Mouse (Mus musculus): Measurements from ENCODE around the gene Gm4303.
"Not testable (repeated sequence)": the region's sequence is repeated elsewhere in the genome, so short reads cannot be mapped to it uniquely, and the experiment has no call there.

Gene Gm4303

DNA sequence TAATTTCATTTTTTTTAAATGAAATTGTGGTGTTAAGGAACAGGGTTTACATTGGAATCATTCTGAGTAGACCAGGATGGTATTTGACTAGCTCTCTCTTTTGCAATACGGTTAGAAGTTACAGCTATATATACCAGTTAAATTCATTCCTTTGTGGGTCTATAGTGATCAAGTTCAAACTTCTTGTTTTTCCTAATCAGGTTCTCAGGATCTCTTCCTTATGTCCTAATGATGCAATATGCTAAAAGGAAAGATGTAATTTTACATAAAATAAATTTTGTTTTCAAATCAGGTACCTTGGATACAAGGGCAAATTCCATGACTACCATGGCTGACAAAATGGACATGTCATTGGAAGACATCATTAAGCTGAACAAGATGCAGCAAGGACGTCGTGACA is at the start of gene Gm4303:
Gm4303 (plus strand) TSS at position 301 of the 400 bp plus-strand sequence.
- not testable (repeated sequence) for H3K9me3 ChIP-seq (ENCODE audit: low read length); H3K4me1 ChIP-seq (replicated peaks; ENCODE audit: low read depth, low read length); H3K4me3 ChIP-seq (replicated peaks; ENCODE audit: low read length); H3K36me3 ChIP-seq (ENCODE audit: insufficient read depth, low read length); H3K27me3 ChIP-seq (ENCODE audit: insufficient read depth, low read length)

DNA sequence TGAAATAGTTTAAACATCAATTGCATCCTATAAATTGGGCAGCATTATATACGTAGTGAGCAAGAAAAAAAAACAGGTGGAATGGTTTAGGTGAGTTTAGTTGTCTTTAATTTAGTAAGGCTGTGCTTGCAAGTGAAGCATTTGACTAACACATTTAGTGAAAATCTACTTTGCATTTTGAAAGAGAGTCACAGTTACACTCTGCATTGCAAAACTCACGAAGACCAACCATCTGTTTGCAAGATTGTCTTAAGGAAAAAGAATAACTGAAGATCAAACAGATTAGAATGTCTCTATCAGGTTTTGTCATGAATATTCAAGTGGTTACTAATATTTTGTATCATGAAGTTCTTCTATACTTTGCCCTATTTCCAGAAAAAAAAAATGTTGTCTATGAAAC is 49.7 kb upstream of the Gm4303 start:
- no peaks in the 10 kb centered on the region for H3K4me1 ChIP-seq (replicated peaks; ENCODE audit: low read depth, low read length)
- H3K27me3 ChIP-seq (ENCODE audit: insufficient read depth, low read length): no peaks in the 10 kb centered on the region
- H3K9me3 ChIP-seq (ENCODE audit: low read length): no peaks in the 10 kb centered on the region
- no peaks in the 10 kb centered on the region for H3K36me3 ChIP-seq (ENCODE audit: insufficient read depth, low read length)
- TF ChIP-seq NANOG (IDR thresholded peaks at IDR 0.05; ENCODE audit: borderline replicate concordance, low read length) (no peak), POU5F1 (IDR thresholded peaks at IDR 0.05; ENCODE audit: borderline replicate concordance, low read length) (no peak), CTCF (conservative IDR thresholded peaks at IDR 0.05; ENCODE audit: low read length) (no peak)
- H3K4me3 ChIP-seq (replicated peaks; ENCODE audit: low read length): no peak overlapping the region

DNA sequence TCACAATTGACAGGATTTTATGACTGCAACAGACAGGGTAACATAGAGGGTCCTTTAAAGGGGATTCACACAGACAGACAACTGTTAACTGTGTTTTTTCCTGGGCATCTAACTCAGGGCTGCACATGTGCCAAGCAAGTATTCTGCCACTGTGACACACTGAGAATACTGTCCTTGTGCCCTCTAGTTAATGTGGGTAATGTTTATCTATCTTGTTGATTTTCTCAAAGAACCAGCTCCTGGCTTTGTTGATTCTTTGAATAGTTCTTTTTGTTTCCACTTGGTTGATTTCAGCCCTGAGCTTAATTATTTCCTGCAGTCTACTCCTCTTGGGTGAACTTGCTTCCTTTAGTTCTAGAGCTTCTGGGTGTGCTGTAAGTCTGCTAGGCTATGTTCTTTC is 45.7 kb upstream of the Gm4303 start:
- H3K4me1 ChIP-seq (replicated peaks; ENCODE audit: low read depth, low read length); H3K36me3 ChIP-seq (ENCODE audit: insufficient read depth, low read length); H3K4me3 ChIP-seq (replicated peaks; ENCODE audit: low read length): not testable (repeated sequence)
- Histone ChIP-seq H3K27me3 (ENCODE audit: insufficient read depth, low read length) (peaks cover 14% of the 10 kb centered on the region), H3K9me3 (ENCODE audit: low read length) (peaks cover 11% of the 10 kb centered on the region)

DNA sequence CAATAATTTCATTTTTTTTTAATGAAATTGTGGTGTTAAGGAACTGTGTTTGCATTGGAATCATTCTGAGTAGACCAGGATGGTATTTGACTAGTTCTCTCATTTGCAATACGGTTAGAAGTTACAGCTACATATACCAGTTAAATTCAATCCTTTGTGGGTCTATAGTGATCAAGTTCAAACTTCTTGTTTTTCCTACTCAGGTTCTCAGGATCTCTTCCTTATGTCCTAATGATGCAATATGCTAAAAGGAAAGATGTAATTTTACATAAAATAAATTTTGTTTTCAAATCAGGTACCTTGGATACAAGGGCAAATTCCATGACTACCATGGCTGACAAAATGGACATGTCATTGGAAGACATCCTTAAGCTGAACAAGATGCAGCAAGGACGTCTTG is 10.4 kb upstream of the Gm4303 start, which contains the start of gene Gm4301:
Gm4301 (plus strand) TSS at position 301 of the 400 bp plus-strand sequence.
- H3K4me3 ChIP-seq (replicated peaks; ENCODE audit: low read length); H3K4me1 ChIP-seq (replicated peaks; ENCODE audit: low read depth, low read length); H3K36me3 ChIP-seq (ENCODE audit: insufficient read depth, low read length); H3K9me3 ChIP-seq (ENCODE audit: low read length); H3K27me3 ChIP-seq (ENCODE audit: insufficient read depth, low read length): not testable (repeated sequence)

DNA sequence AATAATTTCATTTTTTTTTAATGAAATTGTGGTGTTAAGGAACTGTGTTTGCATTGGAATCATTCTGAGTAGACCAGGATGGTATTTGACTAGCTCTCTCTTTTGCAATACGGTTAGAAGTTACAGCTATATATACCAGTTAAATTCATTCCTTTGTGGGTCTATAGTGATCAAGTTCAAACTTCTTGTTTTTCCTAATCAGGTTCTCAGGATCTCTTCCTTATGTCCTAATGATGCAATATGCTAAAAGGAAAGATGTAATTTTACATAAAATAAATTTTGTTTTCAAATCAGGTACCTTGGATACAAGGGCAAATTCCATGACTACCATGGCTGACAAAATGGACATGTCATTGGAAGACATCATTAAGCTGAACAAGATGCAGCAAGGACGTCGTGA is 5.2 kb upstream of the Gm4303 start, which contains the start of gene Gm4302:
Gm4302 (plus strand) TSS at position 301 of the 400 bp plus-strand sequence.
- H3K27me3 ChIP-seq (ENCODE audit: insufficient read depth, low read length); H3K36me3 ChIP-seq (ENCODE audit: insufficient read depth, low read length); H3K4me3 ChIP-seq (replicated peaks; ENCODE audit: low read length); H3K9me3 ChIP-seq (ENCODE audit: low read length); H3K4me1 ChIP-seq (replicated peaks; ENCODE audit: low read depth, low read length): not testable (repeated sequence)

DNA sequence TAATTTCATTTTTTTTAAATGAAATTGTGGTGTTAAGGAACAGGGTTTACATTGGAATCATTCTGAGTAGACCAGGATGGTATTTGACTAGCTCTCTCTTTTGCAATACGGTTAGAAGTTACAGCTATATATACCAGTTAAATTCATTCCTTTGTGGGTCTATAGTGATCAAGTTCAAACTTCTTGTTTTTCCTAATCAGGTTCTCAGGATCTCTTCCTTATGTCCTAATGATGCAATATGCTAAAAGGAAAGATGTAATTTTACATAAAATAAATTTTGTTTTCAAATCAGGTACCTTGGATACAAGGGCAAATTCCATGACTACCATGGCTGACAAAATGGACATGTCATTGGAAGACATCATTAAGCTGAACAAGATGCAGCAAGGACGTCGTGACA is 5.0 kb downstream of the Gm4303 start, which contains the start of gene Gm4305:
Gm4305 (plus strand) TSS at position 301 of the 400 bp plus-strand sequence.
- not testable (repeated sequence) for H3K4me1 ChIP-seq (replicated peaks; ENCODE audit: low read depth, low read length); H3K27me3 ChIP-seq (ENCODE audit: insufficient read depth, low read length); H3K36me3 ChIP-seq (ENCODE audit: insufficient read depth, low read length); H3K9me3 ChIP-seq (ENCODE audit: low read length); H3K4me3 ChIP-seq (replicated peaks; ENCODE audit: low read length)

DNA sequence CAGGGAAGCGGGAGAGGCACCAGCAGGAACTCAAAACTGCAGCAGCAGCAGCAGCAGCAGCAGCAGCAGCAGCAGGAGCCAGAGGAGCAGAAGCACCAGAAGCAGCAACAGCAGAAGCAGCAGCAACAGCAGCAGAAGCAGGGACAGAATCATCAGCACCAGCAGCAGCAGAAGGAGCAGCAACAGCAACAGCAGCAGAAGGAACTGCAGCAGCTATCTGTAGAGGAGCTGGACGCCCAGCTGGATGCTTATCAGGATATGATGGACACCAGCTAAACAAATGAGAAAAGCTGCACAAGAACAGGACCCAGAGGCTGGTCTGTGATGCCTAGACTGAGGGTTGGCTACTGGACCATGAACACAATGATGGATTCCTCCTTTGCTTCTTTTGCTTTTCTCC is 11.1 kb downstream of the Gm4303 start:
- not testable (repeated sequence) for H3K4me1 ChIP-seq (replicated peaks; ENCODE audit: low read depth, low read length); H3K9me3 ChIP-seq (ENCODE audit: low read length); H3K27me3 ChIP-seq (ENCODE audit: insufficient read depth, low read length); H3K36me3 ChIP-seq (ENCODE audit: insufficient read depth, low read length); H3K4me3 ChIP-seq (replicated peaks; ENCODE audit: low read length)

DNA sequence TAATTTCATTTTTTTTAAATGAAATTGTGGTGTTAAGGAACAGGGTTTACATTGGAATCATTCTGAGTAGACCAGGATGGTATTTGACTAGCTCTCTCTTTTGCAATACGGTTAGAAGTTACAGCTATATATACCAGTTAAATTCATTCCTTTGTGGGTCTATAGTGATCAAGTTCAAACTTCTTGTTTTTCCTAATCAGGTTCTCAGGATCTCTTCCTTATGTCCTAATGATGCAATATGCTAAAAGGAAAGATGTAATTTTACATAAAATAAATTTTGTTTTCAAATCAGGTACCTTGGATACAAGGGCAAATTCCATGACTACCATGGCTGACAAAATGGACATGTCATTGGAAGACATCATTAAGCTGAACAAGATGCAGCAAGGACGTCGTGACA is 15.3 kb downstream of the Gm4303 start, which contains the start of gene Gm4307:
Gm4307 (plus strand) TSS at position 301 of the 400 bp plus-strand sequence.
- not testable (repeated sequence) for H3K4me1 ChIP-seq (replicated peaks; ENCODE audit: low read depth, low read length); H3K9me3 ChIP-seq (ENCODE audit: low read length); H3K4me3 ChIP-seq (replicated peaks; ENCODE audit: low read length); H3K36me3 ChIP-seq (ENCODE audit: insufficient read depth, low read length); H3K27me3 ChIP-seq (ENCODE audit: insufficient read depth, low read length)

DNA sequence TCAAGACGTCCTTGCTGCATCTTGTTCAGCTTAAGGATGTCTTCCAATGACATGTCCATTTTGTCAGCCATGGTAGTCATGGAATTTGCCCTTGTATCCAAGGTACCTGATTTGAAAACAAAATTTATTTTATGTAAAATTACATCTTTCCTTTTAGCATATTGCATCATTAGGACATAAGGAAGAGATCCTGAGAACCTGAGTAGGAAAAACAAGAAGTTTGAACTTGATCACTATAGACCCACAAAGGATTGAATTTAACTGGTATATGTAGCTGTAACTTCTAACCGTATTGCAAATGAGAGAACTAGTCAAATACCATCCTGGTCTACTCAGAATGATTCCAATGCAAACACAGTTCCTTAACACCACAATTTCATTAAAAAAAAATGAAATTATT is 36.7 kb downstream of the Gm4303 start, which contains the start of gene Gm4312:
Gm4312 (minus strand) TSS at position 101 of the 400 bp plus-strand sequence.
- H3K4me1 ChIP-seq (replicated peaks; ENCODE audit: low read depth, low read length); H3K36me3 ChIP-seq (ENCODE audit: insufficient read depth, low read length); H3K27me3 ChIP-seq (ENCODE audit: insufficient read depth, low read length); H3K4me3 ChIP-seq (replicated peaks; ENCODE audit: low read length); H3K9me3 ChIP-seq (ENCODE audit: low read length): not testable (repeated sequence)

All from E14TG2a.4 (cell line).